Mouse (Mus musculus) liver, embryonic 14.5 days (tissue): Measurements from ENCODE around the gene Ireb2.

Source experiments
- CTCF ChIP-seq: IDR thresholded peaks from 2 replicates; pipeline ENCODE4 v1.5.1; 2016; ENCODE audit warnings: antibody characterized with exemption, low read depth, control low read depth
- EP300 ChIP-seq: IDR thresholded peaks from 2 replicates; pipeline ENCODE4 v1.6.1; 2016; ENCODE audit warnings: antibody characterized with exemption, low read depth

- TF ChIP-seq EP300 (no peak), CTCF (peak; percentile 72)
Measured at GRCm38 (mm10) chr9:54830624-54831023, 33.0 kb upstream of the Ireb2 start.
